Mouse (Mus musculus) adrenal gland, adult (tissue): Measurements from ENCODE around the gene Gm5244.

Source experiments
- DNase-seq, 2 experiments: peaks; one replicate each; pipeline ENCODE4 v3.0.0; 2022 to 2023; ENCODE audit warnings: low spot score in 1 of 2; ENCODE audit not compliant: inconsistent age in 2 of 2

Gene Gm5244

GRCm38 (mm10) chr19:12846382-12846781 lies at the start of gene Gm5244:
TSS of gene Gm5244 (plus strand) at chr19:12846682.
- DNase-seq = no peak

DNA sequence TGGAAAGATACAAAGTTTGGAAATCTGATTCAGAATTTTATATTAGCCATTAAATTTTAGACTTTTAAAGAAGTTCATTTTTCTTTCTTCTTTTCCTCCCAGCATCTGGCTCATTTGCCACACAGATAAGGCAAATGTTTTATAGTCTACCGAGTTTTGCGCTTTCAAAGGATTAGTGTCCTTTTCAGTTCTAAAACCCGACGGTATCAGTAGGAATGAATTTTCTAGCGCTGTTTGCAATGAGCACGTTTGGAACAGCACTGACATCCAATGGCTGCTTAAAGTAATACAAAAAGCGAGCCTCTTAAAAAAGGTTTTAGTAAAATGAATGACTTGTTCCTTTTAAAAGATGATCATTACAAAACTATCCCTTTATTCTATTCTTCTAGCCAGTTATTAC lies 49.4 kb upstream of the Gm5244 start:
- peak in 1 of 2 experiments; percentile 78 for DNase-seq

DNA sequence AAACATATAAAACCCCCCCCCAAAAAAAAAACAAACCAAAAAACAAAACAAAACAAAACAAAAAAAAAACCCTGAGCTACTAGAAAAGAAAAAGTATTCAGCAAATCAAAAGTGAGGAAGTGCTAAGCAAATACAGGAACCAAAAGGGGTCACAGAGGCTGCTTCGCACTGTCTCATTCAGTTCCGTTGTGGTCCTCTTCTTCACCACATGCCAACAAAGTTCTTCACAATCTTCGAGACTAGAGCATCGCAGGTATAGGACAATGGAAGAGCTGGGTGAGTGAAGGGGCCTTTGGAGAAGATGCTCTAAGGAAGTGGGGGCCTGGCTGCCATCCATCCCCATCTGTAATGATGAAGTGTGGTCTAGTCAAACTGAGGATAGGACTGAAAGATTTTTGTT lies 48.1 kb upstream of the Gm5244 start:
- DNase-seq = peak in 1 of 2 experiments; percentile 48

DNA sequence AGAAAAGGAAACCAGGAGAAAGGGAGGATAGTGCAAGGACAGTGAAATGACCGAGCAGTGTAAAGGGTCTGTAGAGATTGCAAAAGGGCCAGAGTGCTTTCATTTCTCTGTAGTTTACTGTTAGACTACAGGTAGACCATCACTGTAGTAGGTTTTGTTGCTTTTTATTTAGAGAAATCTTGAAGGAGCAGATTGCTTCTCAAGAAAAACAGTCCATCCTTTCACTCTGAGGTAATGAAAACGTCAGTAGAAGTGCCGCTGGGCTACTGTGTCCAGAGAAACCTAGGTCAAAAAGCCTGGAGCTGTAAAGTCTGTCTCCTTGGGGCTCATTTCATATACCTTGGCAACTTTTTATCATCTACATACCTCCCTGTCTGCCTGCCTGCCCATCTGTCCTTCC lies 47.4 kb upstream of the Gm5244 start:
- no peak for DNase-seq

GRCm38 (mm10) chr19:12800621-12801020 lies 45.9 kb upstream of the Gm5244 start:
- DNase-seq = no peak

- no peak for DNase-seq
Measured at GRCm38 (mm10) chr19:12801046-12801445, 45.4 kb upstream of the Gm5244 start.

DNA sequence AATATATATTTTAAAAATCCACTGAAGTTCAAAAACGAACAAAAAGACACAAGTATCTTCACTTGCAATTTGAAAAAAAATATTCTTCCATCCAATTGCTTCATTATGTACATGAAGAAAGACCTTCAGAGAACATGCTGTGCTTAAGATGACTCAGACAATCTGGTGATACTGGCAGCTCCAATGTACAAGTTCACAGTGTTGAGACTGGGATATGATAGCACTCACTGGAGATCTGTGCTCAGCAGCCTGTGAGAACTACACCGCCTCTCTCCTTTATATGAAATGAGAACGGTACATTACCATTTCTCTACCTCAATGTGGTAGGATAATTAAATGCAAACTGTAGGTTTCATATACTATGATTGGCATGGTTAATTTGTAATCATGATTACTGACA lies 43.7 kb upstream of the Gm5244 start:
- peak; percentile 26 to 31 for DNase-seq

DNA sequence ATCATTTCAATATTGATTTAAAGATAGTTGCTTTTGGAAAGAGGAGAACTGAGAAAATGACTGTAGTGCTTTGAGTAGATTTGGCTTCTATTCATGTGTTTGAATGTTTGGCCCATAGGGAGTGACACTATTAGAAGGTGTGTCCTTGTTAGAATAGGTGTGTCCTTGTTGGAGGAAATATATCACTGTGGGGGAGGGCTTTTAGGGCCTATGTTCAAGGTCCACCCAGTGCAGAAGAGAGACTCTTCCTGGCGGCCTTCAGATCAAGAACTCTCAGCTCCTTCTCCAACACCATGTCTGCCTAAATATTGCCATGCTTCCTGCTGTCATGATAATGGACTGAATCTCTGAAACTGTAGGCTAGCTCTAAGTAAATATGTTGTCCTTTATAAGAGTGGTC lies 42.2 kb upstream of the Gm5244 start:
- DNase-seq = no peak

GRCm38 (mm10) chr19:12805730-12806129 lies 40.8 kb upstream of the Gm5244 start:
- peak in 1 of 2 experiments; percentile 65 for DNase-seq

GRCm38 (mm10) chr19:12806214-12806613 lies 40.3 kb upstream of the Gm5244 start:
- no peak for DNase-seq

DNA sequence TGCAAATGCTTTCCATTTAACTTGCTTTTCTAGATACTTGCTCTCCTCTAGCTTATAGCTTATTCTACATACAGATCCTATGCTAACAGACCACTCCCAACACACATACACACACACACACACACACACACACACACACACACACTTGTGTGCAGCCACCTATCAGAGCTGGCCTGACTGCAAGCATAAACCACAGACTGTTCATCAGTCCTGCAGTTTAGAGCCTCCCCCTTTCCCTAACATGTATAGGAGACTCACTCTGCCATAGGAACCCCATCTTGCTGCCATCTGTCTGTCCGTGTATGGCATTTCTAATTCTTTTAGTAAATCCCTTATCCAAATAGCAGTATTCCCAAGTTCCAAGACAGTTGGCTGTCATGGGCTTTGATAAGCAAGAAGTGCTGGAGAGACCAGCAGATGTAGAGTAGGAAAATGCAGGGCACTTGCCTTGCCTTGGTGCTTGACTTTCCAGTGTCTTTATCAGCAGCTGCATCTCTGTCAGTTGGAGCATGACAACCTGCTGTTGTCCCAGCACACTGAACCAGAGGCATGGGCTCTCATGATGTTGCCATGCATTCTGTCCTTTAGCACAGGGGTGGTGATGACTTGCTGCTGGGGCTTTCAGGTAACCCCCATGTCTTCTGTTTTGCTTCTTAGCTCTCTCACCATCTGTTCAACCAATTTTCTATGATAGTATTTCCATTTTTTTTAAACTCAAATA lies 33.7 kb upstream of the Gm5244 start:
- no peak for DNase-seq

DNA sequence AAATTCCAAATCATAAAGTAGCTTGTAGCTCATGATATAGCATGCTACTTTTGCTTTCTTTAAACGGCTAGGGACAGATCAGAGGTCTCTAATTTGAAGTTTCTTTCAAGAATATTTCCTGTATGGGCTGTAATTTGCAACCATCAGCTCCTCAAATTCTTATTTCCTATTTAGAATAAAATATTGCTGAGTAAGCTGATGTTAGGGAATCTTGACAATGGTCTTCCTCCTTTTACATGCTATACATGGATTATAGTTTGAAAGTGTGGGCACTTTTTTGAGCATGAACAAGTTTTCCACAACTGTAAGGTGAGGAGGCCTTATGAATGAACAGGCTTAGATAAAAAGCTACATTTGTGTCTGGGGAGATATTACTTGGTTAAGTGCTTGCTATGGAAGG lies 32.6 kb upstream of the Gm5244 start:
- no peak for DNase-seq

GRCm38 (mm10) chr19:12818507-12818906 lies 28.0 kb upstream of the Gm5244 start:
- DNase-seq = no peak

DNA sequence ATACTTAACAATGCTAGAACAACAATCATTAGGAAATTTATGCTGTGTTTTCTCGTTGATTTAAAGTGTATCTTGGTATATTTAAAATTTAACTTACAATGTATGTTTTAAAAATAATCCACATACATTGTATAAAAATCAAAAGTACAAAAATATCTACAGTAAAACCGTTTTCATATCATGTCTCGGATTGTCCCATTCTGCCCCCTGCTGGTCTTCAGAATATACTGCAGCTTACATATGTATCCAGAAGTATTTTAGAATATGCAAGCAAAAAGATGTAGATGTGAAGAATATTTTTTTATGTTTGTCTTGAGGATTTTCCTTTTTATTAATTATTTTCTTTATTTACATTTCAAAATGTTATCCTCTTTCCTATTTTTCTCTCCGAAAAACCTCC lies 26.1 kb upstream of the Gm5244 start:
- DNase-seq = no peak

GRCm38 (mm10) chr19:12824549-12824948 lies 21.9 kb upstream of the Gm5244 start:
- no peak for DNase-seq

- DNase-seq = no peak
Measured at GRCm38 (mm10) chr19:12830823-12831430, 15.6 kb upstream of the Gm5244 start.

DNA sequence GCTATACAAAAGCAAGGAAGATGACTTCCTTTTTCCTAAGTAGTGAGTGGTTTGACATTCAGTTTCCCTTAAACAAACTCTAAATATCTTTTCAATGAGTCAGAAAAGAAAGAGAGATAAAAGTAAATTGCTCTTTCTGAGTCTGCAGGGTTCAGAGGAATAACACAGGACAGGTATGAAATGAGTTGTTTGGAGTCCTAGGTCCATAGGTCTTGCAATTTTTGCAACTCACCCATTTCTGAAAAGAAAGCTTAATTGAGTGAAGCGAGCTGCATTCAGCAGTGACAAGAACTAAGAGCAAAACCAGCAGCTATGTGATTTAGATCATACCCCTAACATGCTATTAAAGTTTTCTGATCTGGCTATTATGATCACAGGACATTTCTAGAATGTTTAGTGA lies 14.9 kb upstream of the Gm5244 start:
- DNase-seq = peak in 1 of 2 experiments; percentile 63

DNA sequence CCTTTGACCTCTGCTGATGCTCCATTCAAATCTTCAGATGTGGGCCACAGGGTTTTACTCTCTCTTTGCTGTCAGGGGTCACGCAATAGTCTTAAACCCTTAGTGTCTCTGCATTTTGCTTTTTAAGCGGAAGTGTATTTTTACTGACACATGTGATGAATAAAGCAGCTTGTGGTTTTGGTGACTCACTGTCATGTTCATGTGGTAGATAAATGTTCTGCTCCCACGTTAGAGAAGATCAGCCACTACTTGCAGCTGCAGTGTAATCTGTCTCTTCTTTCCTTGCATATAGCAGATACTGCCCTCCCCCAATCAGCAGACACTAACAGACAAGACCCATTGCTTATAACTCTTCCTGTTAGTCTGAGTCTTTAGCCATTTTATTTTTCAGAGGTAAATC lies 12.9 kb upstream of the Gm5244 start:
- DNase-seq = peak in 1 of 2 experiments; percentile 67

GRCm38 (mm10) chr19:12838507-12838906 lies 8.0 kb upstream of the Gm5244 start:
- DNase-seq = no peak

GRCm38 (mm10) chr19:12856983-12857382 lies 10.5 kb downstream of the Gm5244 start, which contains the start of gene Olfr1444:
TSS of gene Olfr1444 (plus strand) at chr19:12857283.
- DNase-seq = no peak

- no peak for DNase-seq
Measured at GRCm38 (mm10) chr19:12883555-12883954, 37.1 kb downstream of the Gm5244 start, which contains the start of gene Olfr1445. TSS of gene Olfr1445 (plus strand) at chr19:12883855.

GRCm38 (mm10) chr19:12893424-12893823 lies 46.9 kb downstream of the Gm5244 start, which contains the start of gene Olfr1446:
TSS of gene Olfr1446 (minus strand) at chr19:12893524.
- no peak for DNase-seq
